Mouse (Mus musculus): ENCODE measurements at regions not wholly inside any gene's neighbourhood (a gene's known extent, or its start where the extent isn't known, plus 50 kb on each side); places are given as distances from the start of the nearest gene placed in this dataset.
"Not testable (repeated sequence)": the region's sequence is repeated elsewhere in the genome, so short reads cannot be mapped to it uniquely, and the experiment has no call there.

GRCm38 (mm10) chr5:91892338-91892737 lies 70.5 kb downstream of the Rchy1 start:
- no peak for DNase-seq (ENCODE audit: low spot score in 2 of 2)

GRCm38 (mm10) chr5:91881771-91882170 lies 81.1 kb downstream of the Rchy1 start:
- no peak for DNase-seq (ENCODE audit: low spot score in 2 of 2)

GRCm38 (mm10) chr5:91880231-91880630 lies 82.6 kb downstream of the Rchy1 start:
- no peak for DNase-seq (ENCODE audit: low spot score in 2 of 2)

- DNase-seq (ENCODE audit: low spot score in 2 of 2): no peak
Observed at GRCm38 (mm10) chr5:91878627-91879026, 84.2 kb downstream of the Rchy1 start.

GRCm38 (mm10) chr5:91876682-91877031 lies 86.2 kb downstream of the Rchy1 start:
- no peak for DNase-seq (ENCODE audit: low spot score in 2 of 2)

- no peak for DNase-seq (ENCODE audit: low spot score in 2 of 2)
Observed at GRCm38 (mm10) chr5:91875875-91876681, 86.8 kb downstream of the Rchy1 start.

- DNase-seq (ENCODE audit: low spot score in 2 of 2): no peak
Observed at GRCm38 (mm10) chr5:91872816-91873215, 90.1 kb downstream of the Rchy1 start.

GRCm38 (mm10) chr5:91869791-91870190 lies 93.1 kb downstream of the Rchy1 start:
- no peak for DNase-seq (ENCODE audit: low spot score in 2 of 2)

- DNase-seq (ENCODE audit: low spot score in 2 of 2): no peak
Observed at GRCm38 (mm10) chr5:91866184-91866583, 96.7 kb downstream of the Rchy1 start.

- no peak for DNase-seq (ENCODE audit: low spot score in 2 of 2)
Observed at GRCm38 (mm10) chr5:91865365-91865764, 97.5 kb downstream of the Rchy1 start.

GRCm38 (mm10) chr5:91862843-91863242 lies 100.0 kb downstream of the Rchy1 start:
- DNase-seq (ENCODE audit: low spot score in 2 of 2): no peak

- DNase-seq (ENCODE audit: low spot score in 2 of 2): no peak
Observed at GRCm38 (mm10) chr5:91862243-91862642, 100.6 kb downstream of the Rchy1 start.

- DNase-seq (ENCODE audit: low spot score in 2 of 2): no peak
Observed at GRCm38 (mm10) chr5:91861440-91862187, 101.3 kb downstream of the Rchy1 start.

- no peak for DNase-seq (ENCODE audit: low spot score in 2 of 2)
Observed at GRCm38 (mm10) chr5:91860489-91860888, 102.4 kb downstream of the Rchy1 start.

- no peak for DNase-seq (ENCODE audit: low spot score in 2 of 2)
Observed at GRCm38 (mm10) chr5:91852330-91852729, 110.5 kb downstream of the Rchy1 start.

GRCm38 (mm10) chr5:91850862-91851569 lies 111.9 kb downstream of the Rchy1 start:
- DNase-seq (ENCODE audit: low spot score in 2 of 2): not testable (repeated sequence)

GRCm38 (mm10) chr5:91850440-91850839 lies 112.4 kb downstream of the Rchy1 start:
- DNase-seq (ENCODE audit: low spot score in 2 of 2): no peak

- DNase-seq (ENCODE audit: low spot score in 2 of 2): no peak
Observed at GRCm38 (mm10) chr5:91849533-91849932, 113.3 kb downstream of the Rchy1 start.

GRCm38 (mm10) chr5:91849114-91849513 lies 113.8 kb downstream of the Rchy1 start:
- no peak for DNase-seq (ENCODE audit: low spot score in 2 of 2)

GRCm38 (mm10) chr5:91848528-91848927 lies 114.3 kb downstream of the Rchy1 start:
- DNase-seq (ENCODE audit: low spot score in 2 of 2): no peak

- no peak for DNase-seq (ENCODE audit: low spot score in 2 of 2)
Observed at GRCm38 (mm10) chr5:91843044-91843443, 119.8 kb downstream of the Rchy1 start.

- DNase-seq (ENCODE audit: low spot score in 2 of 2): no peak
Observed at GRCm38 (mm10) chr5:91841066-91841465, 121.8 kb downstream of the Rchy1 start.
